Mouse (Mus musculus) heart, postnatal 14 days (tissue): ENCODE measurements at regions not wholly inside any gene's neighbourhood (a gene's known extent, or its start where the extent isn't known, plus 50 kb on each side); places are given as distances from the start of the nearest gene placed in this dataset.

Experiments used
- DNase-seq, 2 experiments: peaks; one replicate each; pipeline ENCODE4 v3.0.0; 2021 to 2022
- intact Hi-C: fragments of 180-260 bp; cut with DNase I; formaldehyde crosslinking; loops from one replicate; pipeline ENCODE4 v1.15.1; 2025

- intact Hi-C loops = loop anchor here (5.0 kb wide), 3 partner anchors 93 to 433 kb away; partner anchors contain the start of gene Nckap5
- DNase-seq = peak; percentile 73 to 85
Measured at GRCm38 (mm10) chr1:126925150-126926035, 94.8 kb upstream of the Nckap5 start.

GRCm38 (mm10) chr1:126923981-126924380, 93.4 kb upstream of the Nckap5 start:
- intact Hi-C loops = no loop called here

GRCm38 (mm10) chr1:126922231-126922630, 91.6 kb upstream of the Nckap5 start:
- peak; percentile 24 to 49 for DNase-seq
- intact Hi-C loops = no loop called here

More at GRCm38 (mm10) chr1:126923981-126924380, 93.4 kb upstream of the Nckap5 start:
- no peak for DNase-seq

- intact Hi-C loops = no loop called here
- no peak for DNase-seq
Measured at GRCm38 (mm10) chr1:126918876-126919275, 88.3 kb upstream of the Nckap5 start.

- intact Hi-C loops = no loop called here
- no peak for DNase-seq
Measured at GRCm38 (mm10) chr1:126917872-126918271, 87.3 kb upstream of the Nckap5 start.

GRCm38 (mm10) chr1:126916369-126916768, 85.8 kb upstream of the Nckap5 start:
- no peak for DNase-seq
- intact Hi-C loops = no loop called here

GRCm38 (mm10) chr1:126911277-126912060, 80.9 kb upstream of the Nckap5 start:
- intact Hi-C loops = no loop called here
- no peak for DNase-seq

- no peak for DNase-seq
- intact Hi-C loops = no loop called here
Measured at GRCm38 (mm10) chr1:126907417-126907816, 76.8 kb upstream of the Nckap5 start.

- intact Hi-C loops = no loop called here
Measured at GRCm38 (mm10) chr1:126898484-126898883, 67.9 kb upstream of the Nckap5 start.

GRCm38 (mm10) chr1:126896895-126897294, 66.3 kb upstream of the Nckap5 start:
- DNase-seq = no peak
- intact Hi-C loops = no loop called here

More at GRCm38 (mm10) chr1:126898484-126898883, 67.9 kb upstream of the Nckap5 start:
- DNase-seq = no peak

- intact Hi-C loops = no loop called here
- DNase-seq = no peak
Measured at GRCm38 (mm10) chr1:126880801-126881200, 50.2 kb upstream of the Nckap5 start.
